ENCODE assay signal across 8 mouse cellular contexts in the genomic region with DNA sequence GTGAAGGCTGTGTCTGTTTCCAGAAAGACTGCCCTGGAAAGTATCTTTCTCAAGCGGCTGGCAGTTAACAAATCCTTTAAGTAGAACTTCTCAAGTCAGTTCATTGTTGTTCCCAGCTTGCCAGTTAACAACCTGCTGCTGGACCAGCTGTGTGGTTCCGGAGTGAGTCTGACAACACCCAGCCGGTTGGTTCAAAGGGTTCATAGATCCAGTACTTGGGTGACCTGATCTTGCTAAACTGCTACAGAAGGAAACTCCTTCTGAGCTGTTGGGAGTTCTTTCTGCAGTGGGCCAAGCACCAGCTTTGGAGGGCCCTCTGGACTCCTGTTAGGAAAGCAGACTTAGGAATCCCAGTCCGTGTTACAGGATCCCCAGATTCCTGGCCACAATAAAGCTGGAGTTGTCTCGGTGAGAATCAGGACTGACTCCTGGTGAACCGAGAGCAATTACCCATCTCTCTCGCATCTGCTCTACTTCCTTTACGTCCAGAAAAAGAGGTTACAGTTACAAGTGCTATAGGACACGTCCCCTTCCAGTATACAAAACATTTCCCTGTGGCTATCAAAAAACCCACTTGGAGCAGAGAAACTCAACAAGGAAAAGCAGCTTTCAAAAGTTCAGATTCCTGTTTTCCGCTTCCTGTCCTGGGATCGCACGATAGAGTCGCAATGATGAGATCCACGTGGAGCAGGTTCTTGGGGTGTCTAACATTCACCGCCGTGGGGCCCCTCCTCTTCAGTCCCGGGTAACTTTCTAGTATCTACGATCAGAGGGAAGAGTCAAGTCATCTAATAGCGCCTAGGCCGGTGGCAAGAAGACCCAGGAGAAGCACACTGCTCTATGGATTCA. TPM values are rescaled to one million over a fixed set of nuclear protein-coding genes. Genes with fewer than 3 reads are reported as not detected.
DNase-seq lines count a peak whose midpoint lies in the region; ATAC-seq and TF ChIP-seq lines count a peak whose summit lies in the region.

No protein-coding gene starts in this region.

- peaks cover 3% of the 10 kb centered on the region for H3K36me3 ChIP-seq in megakaryocyte, embryonic 14.5 days (replicated peaks; ENCODE audit: low read length)
- no peaks in the 10 kb centered on the region for H3K36me3 ChIP-seq in liver, embryonic 13.5 days
- H3K36me3 ChIP-seq in neural tube, embryonic 14.5 days (ENCODE audit: control insufficient read depth, insufficient read depth, low read length): no peaks in the 10 kb centered on the region

- no peaks in the 10 kb centered on the region for H3K27me3 ChIP-seq in megakaryocyte, embryonic 14.5 days (replicated peaks)
- peaks cover 33% of the 10 kb centered on the region for H3K27me3 ChIP-seq in liver, embryonic 13.5 days
- peaks cover 6% of the 10 kb centered on the region for H3K27me3 ChIP-seq in neural tube, embryonic 14.5 days (ENCODE audit: control insufficient read depth, insufficient read depth, low read length)

- H3K4me1 ChIP-seq in megakaryocyte, embryonic 14.5 days: peaks cover 53% of the 10 kb centered on the region
- peaks cover 9% of the 10 kb centered on the region; the same call in 1 of the 2 replicates for H3K4me1 ChIP-seq in embryonic fibroblast, embryonic 13.5 days (ENCODE audit: control insufficient read depth, insufficient read depth, low read length)
- peaks cover 37% of the 10 kb centered on the region for H3K4me1 ChIP-seq in liver, embryonic 13.5 days (replicated peaks)
- no peaks in the 10 kb centered on the region for H3K4me1 ChIP-seq in neural tube, embryonic 14.5 days (ENCODE audit: control insufficient read depth, insufficient read depth, low read length)

- ATAC-seq in megakaryocyte, adult 5-6 weeks (ENCODE audit: poor library complexity, severe bottlenecking): no peak; the same call in none of the 2 replicates
- no peak for ATAC-seq in liver, embryonic 13.5 days (ENCODE audit: low read depth)
- no peak for ATAC-seq in neural tube, embryonic 14.5 days (ENCODE audit: low read depth)

- peak; percentile 77; the same call in 1 of the 2 replicates for TF ChIP-seq POLR2A in embryonic fibroblast, embryonic 13.5 days (IDR thresholded peaks at IDR 0.05; ENCODE audit: low read depth, low read length)

- no peak for TF ChIP-seq CTCF in embryonic fibroblast, embryonic 13.5 days (IDR thresholded peaks at IDR 0.05; ENCODE audit: borderline replicate concordance, insufficient read depth, low read length)

- 0 out of 2 replicates have a peak overlapping the region, but pooled peaks have one; percentile 36 for H3K27ac ChIP-seq in embryonic fibroblast, embryonic 13.5 days (ENCODE audit: insufficient read depth, low read length)
- H3K27ac ChIP-seq in liver, embryonic 13.5 days: no peak overlapping the region
- 0 out of 2 replicates have a peak overlapping the region, but pooled peaks have one; percentile 12 for H3K27ac ChIP-seq in neural tube, embryonic 14.5 days (ENCODE audit: low read depth, low read length)

- H3K9me3 ChIP-seq in megakaryocyte, embryonic 14.5 days: no peaks in the 10 kb centered on the region
- no peaks in the 10 kb centered on the region for H3K9me3 ChIP-seq in liver, embryonic 13.5 days (replicated peaks)
- H3K9me3 ChIP-seq in neural tube, embryonic 14.5 days (ENCODE audit: control insufficient read depth, low read length): no peaks in the 10 kb centered on the region

- peak overlapping the region; percentile 60 for H3K9ac ChIP-seq in liver, embryonic 13.5 days
- no peak overlapping the region for H3K9ac ChIP-seq in neural tube, embryonic 14.5 days (replicated peaks; ENCODE audit: low read depth, low read length)

- no peak for DNase-seq in liver, embryonic 13.5 days
- no peak for DNase-seq in cerebellum, postnatal 25 days
- DNase-seq in left cerebral cortex, adult 18-20 months (ENCODE audit: low spot score in 2 of 2): no peak
- no peak for DNase-seq in ovary, postnatal 14 days (ENCODE audit: low spot score)

- H3K4me3 ChIP-seq in megakaryocyte, embryonic 14.5 days (replicated peaks): peak overlapping the region; percentile 97
- H3K4me3 ChIP-seq in embryonic fibroblast, embryonic 13.5 days (ENCODE audit: insufficient read depth, low read length): peak overlapping the region; percentile 45
- H3K4me3 ChIP-seq in liver, embryonic 13.5 days (replicated peaks): peak overlapping the region; percentile 70
- H3K4me3 ChIP-seq in neural tube, embryonic 14.5 days (ENCODE audit: low read depth, low read length): peak overlapping the region; percentile 67

- 8% methylated on average over 20 of the region's 20 CpGs for WGBS in liver, embryonic 13.5 days (ENCODE audit: insufficient replicate concordance)
- 4% methylated on average over 20 of the region's 20 CpGs for WGBS in neural tube, embryonic 14.5 days

- H3K4me2 ChIP-seq in liver, embryonic 13.5 days: peak overlapping the region; percentile 88
- peak overlapping the region; percentile 74 for H3K4me2 ChIP-seq in neural tube, embryonic 14.5 days (ENCODE audit: low read depth, low read length)

RNA-seq across cellular contexts. Expression of gene Myo10, which starts 0.8 kb away (rescaled TPM):
- polyA plus RNA-seq in megakaryocyte, embryonic 14.5 days (2012; ENCODE audit: insufficient read depth, low replicate concordance): 8.2 and 21.7 TPM in 2 replicates
- 0.91 and 0.93 TPM in 2 replicates for total RNA-seq in megakaryocyte, adult 5-6 weeks (2015)
- total RNA-seq in megakaryocyte, adult 5-6 weeks (2017): 1.1 and 1.2 TPM in 2 replicates
- polyA plus RNA-seq in embryonic fibroblast, embryonic 13.5 days (2011; ENCODE audit: insufficient read length, low read depth, missing spikeins): 47.8 and 49.9 TPM in 2 replicates
- polyA plus RNA-seq in liver, embryonic 13.5 days (2015; fragmentation: Nextera tagmentation; extraction: Ambion mirVana): 3.8 and 4.1 TPM in 2 replicates
- 20.0 and 21.3 TPM in 2 replicates for polyA plus RNA-seq in neural tube, embryonic 14.5 days (2014; fragmentation: Nextera tagmentation; extraction: Ambion mirVana)
- 10 to 100 TPM; 38.6 to 41.0 TPM for total RNA-seq in left cerebral cortex, adult 18-20 months (2021)

Comparison
In these comparisons a context has a peak if more than half of its experiments do, and no peak if none do; other contexts are left out.
1. H3K4me3 ChIP-seq: peak in every context shown above with its lines; median percentile 97 in megakaryocyte, embryonic 14.5 days; 70 in liver, embryonic 13.5 days; 67 in neural tube, embryonic 14.5 days; 45 in embryonic fibroblast, embryonic 13.5 days.